Mouse (Mus musculus) ES-Bruce4 (cell line): ENCODE measurements around the gene 1700022I11Rik. TPM values are rescaled to one million over a fixed set of nuclear protein-coding genes. Genes with fewer than 3 reads are reported as not detected.

Experiments used
- H3K27ac ChIP-seq: 2 replicates; pipeline ENCODE4 v1.5.1; 2012; ENCODE audit warnings: low read length, inconsistent platforms; ENCODE audit not compliant: insufficient read depth
- H3K27me3 ChIP-seq: 2 replicates; pipeline ENCODE4 v1.6.1; 2012; ENCODE audit warnings: mild to moderate bottlenecking, low read length, inconsistent platforms; ENCODE audit not compliant: control insufficient read depth, poor library complexity, insufficient read depth, severe bottlenecking
- H3K36me3 ChIP-seq: 2 replicates; pipeline ENCODE4 v1.6.1; 2012; ENCODE audit warnings: inconsistent platforms, mild to moderate bottlenecking, low read length, moderate library complexity; ENCODE audit not compliant: control insufficient read depth, poor library complexity, insufficient read depth, severe bottlenecking
- H3K4me1 ChIP-seq: one replicate; pipeline ENCODE4 v1.8.1; 2011; ENCODE audit warnings: low read length; ENCODE audit not compliant: control insufficient read depth, insufficient read depth
- H3K4me3 ChIP-seq: 2 replicates; pipeline ENCODE4 v1.5.1; 2011; ENCODE audit warnings: low read depth, mild to moderate bottlenecking, low read length
- H3K9ac ChIP-seq: 2 replicates; pipeline ENCODE4 v1.6.1; 2012; ENCODE audit warnings: low read depth, mild to moderate bottlenecking, inconsistent platforms; ENCODE audit not compliant: poor library complexity, severe bottlenecking
- H3K9me3 ChIP-seq: replicated peaks from 2 replicates; pipeline ENCODE4 v1.6.1; 2012; ENCODE audit warnings: mild to moderate bottlenecking, low read length, inconsistent platforms; ENCODE audit not compliant: control insufficient read depth, poor library complexity, insufficient read depth, severe bottlenecking
- CTCF ChIP-seq: IDR thresholded peaks from one replicate; pipeline ENCODE4 v1.8.1; 2011; ENCODE audit warnings: low read depth, low read length
- EP300 ChIP-seq: IDR thresholded peaks from 2 replicates; pipeline ENCODE4 v1.6.1; 2011; ENCODE audit warnings: low read depth, low read length; ENCODE audit not compliant: insufficient read depth
- POLR2A ChIP-seq: IDR thresholded peaks from one replicate; pipeline ENCODE4 v1.8.1; 2011; ENCODE audit warnings: low read length; ENCODE audit not compliant: insufficient read depth
- polyA plus RNA-seq: library from polyadenylated mRNA; stranded (reverse); fragments of >200 nt; gene quantifications from 2 replicates; pipeline ENCODE4 v1.2.4, GENCODE M21; 2011; ENCODE audit warnings: low read depth; ENCODE audit not compliant: missing spikeins, insufficient read depth, insufficient read length

Gene 1700022I11Rik
- polyA plus RNA-seq, 1 experiment: not detected

DNA sequence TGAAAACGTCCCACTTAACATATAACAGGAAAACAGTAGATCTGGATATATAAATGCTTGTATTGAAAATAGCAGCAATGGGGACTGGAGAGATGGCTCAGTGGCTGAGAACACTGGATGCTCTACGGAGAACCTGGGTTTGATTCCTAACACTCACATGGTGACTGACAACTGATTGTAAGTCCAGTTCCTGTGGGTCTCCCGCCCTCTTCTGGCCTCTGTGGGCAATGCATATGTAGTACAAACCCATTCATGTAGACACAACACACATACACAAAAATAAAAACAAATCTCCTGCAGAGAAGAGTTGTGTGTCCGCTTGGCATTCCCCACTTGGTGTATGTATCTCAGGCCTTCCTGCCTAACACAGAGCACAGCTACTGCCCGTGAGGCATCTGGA, 41.2 kb upstream of the 1700022I11Rik start:
- no peaks in the 10 kb centered on the region for H3K4me1 ChIP-seq
- H3K27ac ChIP-seq: no peak overlapping the region
- TF ChIP-seq CTCF (peak; percentile 56), POLR2A (no peak)

DNA sequence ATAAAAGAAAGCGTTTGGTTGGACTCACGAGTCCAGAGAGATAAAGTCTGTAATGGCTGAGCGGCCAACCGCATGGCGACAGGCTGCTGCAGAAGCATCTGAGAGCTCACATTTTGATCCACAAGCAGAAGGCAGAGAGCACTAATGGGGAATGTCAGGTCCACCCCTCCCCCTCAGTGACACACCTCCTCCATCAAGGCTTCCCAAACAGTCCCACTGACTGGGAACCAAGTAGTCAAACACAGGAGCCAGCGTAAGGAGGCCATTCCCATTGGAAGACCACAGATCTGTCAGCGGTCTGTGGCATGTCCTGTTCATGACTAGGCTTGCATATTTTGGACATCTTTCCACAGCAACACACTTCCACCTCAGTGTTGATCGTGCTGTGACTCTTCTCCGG, 40.5 kb upstream of the 1700022I11Rik start:
- H3K27ac ChIP-seq: no peak overlapping the region
- H3K9me3 ChIP-seq: no peaks in the 10 kb centered on the region
- H3K27me3 ChIP-seq: no peaks in the 10 kb centered on the region
- no peaks in the 10 kb centered on the region for H3K36me3 ChIP-seq
- H3K9ac ChIP-seq: no peak overlapping the region
- TF ChIP-seq EP300 (no peak), CTCF (no peak), POLR2A (no peak)
- H3K4me3 ChIP-seq: no peak overlapping the region
- no peaks in the 10 kb centered on the region for H3K4me1 ChIP-seq

More for the DNA sequence above, 41.2 kb upstream of the 1700022I11Rik start:
- Histone ChIP-seq H3K36me3 (no peaks in the 10 kb centered on the region), H3K4me3 (no peak overlapping the region), H3K27me3 (no peaks in the 10 kb centered on the region), H3K9me3 (no peaks in the 10 kb centered on the region), H3K9ac (no peak overlapping the region)

DNA sequence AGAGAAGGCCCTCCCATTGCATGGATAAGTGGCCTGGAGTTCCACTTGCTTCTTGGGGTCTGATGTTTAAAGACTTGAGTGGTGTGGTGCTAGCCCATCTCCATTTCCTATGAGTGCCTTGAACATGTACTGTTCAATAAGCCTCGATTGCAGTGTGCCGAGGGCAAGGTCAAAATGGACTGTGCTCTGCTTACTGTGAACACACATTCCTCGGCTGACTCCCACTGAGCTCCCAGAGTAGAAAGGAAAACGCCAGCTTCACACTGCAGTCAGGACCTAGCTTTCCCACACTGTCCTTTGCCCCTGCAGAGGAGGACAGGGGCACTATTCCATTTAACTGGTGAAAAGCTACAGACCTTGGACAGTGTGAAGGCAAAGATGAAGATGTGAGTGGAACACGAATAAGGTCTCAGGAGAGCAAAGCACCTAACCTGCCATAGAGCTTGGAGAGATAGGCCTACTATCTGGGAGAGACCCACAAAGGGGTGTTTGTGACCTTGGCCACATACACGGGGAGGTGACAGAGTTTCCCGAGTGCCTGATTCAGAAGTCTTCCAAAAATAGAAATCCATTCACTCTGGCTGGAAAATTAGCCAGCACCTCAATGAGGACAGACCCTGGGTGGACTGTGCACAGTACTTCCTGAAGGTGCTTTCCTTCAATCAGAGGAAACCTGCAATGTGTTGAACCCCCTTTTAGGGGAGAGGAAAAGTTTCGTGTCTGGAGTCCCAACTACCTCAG, 37.0 kb upstream of the 1700022I11Rik start:
- H3K4me1 ChIP-seq: no peaks in the 10 kb centered on the region
- H3K9me3 ChIP-seq: no peaks in the 10 kb centered on the region
- H3K36me3 ChIP-seq: no peaks in the 10 kb centered on the region
- no peak overlapping the region for H3K27ac ChIP-seq
- TF ChIP-seq POLR2A (no peak), CTCF (no peak), EP300 (no peak)
- no peaks in the 10 kb centered on the region for H3K27me3 ChIP-seq
- no peak overlapping the region for H3K4me3 ChIP-seq
- H3K9ac ChIP-seq: no peak overlapping the region

DNA sequence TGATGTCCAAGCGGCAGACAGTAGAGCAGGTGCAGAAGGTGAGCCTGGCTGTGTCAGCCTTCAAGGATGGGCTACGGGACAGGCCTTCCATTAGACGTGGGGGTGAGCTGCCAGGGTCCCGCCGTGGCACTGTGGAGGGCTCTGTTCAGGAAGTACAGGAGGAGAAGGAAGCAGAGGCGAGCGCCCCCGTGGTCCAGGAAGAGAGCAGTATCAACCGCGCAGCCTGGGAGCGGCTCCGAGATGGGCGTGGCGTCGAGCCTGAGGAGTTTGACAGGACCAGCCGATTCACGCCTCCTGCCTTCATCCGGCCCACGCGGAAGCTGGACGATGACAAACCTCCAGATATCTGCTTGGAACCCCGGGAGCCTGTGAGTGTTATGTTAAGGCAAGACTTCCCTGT, 35.8 kb upstream of the 1700022I11Rik start:
- no peak overlapping the region for H3K9ac ChIP-seq
- TF ChIP-seq POLR2A (no peak), CTCF (peak; percentile 6)
- no peaks in the 10 kb centered on the region for H3K9me3 ChIP-seq
- peak overlapping the region; percentile 16; the same call in 1 of the 2 replicates for H3K4me3 ChIP-seq
- H3K27me3 ChIP-seq: no peaks in the 10 kb centered on the region
- no peaks in the 10 kb centered on the region for H3K36me3 ChIP-seq
- H3K27ac ChIP-seq: no peak overlapping the region
- no peaks in the 10 kb centered on the region for H3K4me1 ChIP-seq

DNA sequence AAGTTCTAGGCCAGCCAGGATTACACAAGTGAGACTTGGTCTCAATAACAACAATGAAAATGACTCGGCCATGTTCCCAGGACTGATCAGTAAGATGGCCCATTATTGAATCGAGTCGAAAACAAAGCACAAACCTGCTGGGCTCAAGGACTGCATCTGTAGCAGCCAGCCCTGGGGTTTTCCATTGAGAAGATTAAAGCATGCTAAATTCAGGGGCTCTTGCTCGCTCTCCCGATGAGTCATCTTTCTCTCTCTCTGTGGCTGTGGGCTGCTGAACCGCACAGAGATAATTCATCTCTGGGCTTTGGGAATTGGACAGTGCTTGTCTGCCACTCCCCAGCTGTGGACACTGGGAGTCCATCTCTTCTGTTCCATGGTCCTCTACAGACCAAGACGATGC, 28.0 kb upstream of the 1700022I11Rik start:
- H3K4me1 ChIP-seq: no peaks in the 10 kb centered on the region
- H3K27ac ChIP-seq: no peak overlapping the region
- H3K9me3 ChIP-seq: no peaks in the 10 kb centered on the region
- no peak overlapping the region for H3K4me3 ChIP-seq
- H3K9ac ChIP-seq: no peak overlapping the region
- no peaks in the 10 kb centered on the region for H3K36me3 ChIP-seq
- TF ChIP-seq POLR2A (no peak), EP300 (no peak), CTCF (no peak)
- H3K27me3 ChIP-seq: no peaks in the 10 kb centered on the region

DNA sequence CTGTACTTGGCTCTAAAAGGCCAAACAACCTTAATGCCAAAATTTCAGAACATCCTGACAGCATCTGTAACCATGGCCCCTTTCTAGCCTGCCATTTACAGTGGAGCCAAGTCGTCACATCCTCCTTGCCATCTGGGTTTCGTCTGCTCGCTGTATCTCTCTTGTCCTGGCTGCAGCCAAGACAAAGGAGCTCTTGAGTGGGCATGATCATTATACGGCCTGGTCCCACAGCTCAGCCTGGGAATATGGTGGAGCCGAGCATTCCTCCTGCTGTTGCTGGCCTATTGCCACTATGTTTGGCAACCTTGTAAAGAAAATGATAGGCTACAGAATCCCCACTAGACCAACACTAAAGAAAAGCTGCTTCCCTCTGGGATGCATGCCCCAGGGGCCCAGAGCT, 26.1 kb upstream of the 1700022I11Rik start:
- TF ChIP-seq EP300: no peak
- no peak for TF ChIP-seq POLR2A
- no peak for TF ChIP-seq CTCF
- H3K9me3 ChIP-seq: no peaks in the 10 kb centered on the region
- no peak overlapping the region for H3K9ac ChIP-seq
- no peaks in the 10 kb centered on the region for H3K4me1 ChIP-seq
- H3K4me3 ChIP-seq: no peak overlapping the region
- no peaks in the 10 kb centered on the region for H3K36me3 ChIP-seq
- no peak overlapping the region for H3K27ac ChIP-seq
- no peaks in the 10 kb centered on the region for H3K27me3 ChIP-seq
